Mouse (Mus musculus): ENCODE measurements around the gene Gpc4.

Gene Gpc4

DNA sequence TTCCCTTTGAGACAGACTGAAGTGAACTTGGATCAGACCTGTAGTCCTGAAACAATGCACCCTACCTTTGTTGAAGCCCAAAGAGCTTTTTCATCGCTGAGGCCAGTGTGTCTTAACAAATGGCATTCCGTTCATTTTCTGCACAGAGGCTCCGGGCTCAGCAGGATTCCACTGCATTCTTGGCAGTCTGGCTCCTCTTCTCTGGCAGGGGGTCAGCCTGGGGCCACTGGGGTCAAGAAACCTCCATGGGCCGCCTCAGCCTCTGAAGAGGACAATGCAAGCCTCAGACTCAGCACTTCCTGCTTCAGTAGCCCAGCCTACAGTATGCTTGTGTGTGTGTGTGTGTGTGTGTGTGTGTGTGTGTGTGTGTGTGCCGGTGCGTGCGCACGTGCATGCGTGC is 147.4 kb downstream of the Gpc4 start:
- peak in 1 of 2 experiments; percentile 6 for DNase-seq (ENCODE audit: low spot score in 2 of 2)
